Mouse (Mus musculus) heart, postnatal 0 days (tissue): ENCODE measurements around the gene Coa4.

ENCODE experiments used
- CTCF ChIP-seq: IDR thresholded peaks from 2 replicates; pipeline ENCODE4 v1.5.1; 2016; ENCODE audit warnings: antibody characterized with exemption, control low read depth, low read depth
- EP300 ChIP-seq: IDR thresholded peaks from 2 replicates; pipeline ENCODE4 v1.6.1; 2016; ENCODE audit warnings: antibody characterized with exemption, low read depth

DNA sequence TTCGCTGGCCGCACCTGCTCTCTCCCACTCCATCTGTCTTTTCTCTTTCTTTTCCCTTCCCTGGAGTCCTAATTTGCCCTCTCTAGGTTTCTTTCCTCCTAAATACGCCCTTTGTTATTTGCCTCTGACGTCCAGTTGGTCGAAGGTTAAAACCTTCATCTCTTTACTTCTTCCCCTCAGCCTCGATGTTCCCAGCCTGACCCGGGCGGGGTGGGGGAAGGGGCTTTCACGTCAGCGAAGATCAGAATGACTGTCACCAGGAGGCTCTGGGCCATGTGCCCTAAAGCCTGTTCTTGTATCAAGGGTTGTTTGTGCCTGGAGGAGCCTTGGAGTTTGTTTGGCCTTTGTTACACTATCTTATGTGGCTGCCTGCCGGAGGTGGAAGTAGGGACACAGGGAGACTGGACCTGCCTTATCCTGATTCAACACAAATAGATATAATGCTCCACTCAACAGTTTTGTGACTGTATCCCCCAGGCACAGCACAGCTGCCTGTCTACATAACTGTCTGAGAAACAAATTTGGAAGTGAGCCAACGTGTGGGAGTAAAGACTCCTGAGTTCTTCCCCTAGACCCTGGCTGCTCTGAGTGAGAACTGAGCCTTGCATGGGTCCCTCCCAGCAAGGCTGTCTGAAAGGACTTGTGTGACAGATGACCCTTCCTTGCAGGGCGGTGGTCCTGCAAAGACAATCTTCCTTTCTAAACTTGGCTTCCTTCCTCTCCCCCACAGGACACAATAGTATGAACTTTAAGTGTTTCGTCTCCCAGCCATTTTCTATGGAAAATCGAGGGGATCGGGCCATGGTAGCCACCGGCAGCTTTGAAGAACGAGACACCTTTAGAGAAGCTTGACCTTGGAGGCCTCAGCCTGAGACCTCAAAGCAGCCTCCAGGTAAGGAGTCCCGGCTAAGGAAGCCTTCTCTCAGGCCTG is 43.1 kb upstream of the Coa4 start:
- TF ChIP-seq EP300 (0 out of 2 replicates have a peak, but pooled peaks have one; percentile 8), CTCF (no peak)
